11 mouse cellular contexts compared by ENCODE assay signal in the genomic region with DNA sequence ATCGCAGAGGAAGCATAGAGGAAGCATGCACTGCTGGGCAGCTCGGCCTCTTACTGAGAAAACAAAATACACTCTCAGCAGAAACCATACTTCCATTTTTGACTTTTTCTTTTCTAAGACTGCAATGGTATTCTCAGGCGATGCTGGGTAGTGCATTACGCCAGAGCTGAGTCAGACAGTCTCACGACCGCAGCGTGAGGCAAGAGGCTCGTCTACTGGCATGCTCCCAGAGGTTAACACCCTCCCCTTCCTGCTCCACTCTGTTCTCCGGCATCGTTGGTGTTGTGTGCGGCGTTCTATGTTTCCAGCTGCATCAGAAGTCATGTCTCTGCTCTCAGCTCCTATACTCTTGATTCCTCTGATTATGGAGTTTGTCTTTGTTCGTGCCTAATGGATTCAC.
DNase-seq lines count a peak whose midpoint lies in the region; ATAC-seq and TF ChIP-seq lines count a peak whose summit lies in the region.
"Had no signal": no experiment of that assay in that cellular context is flagged by ENCODE, and none has a peak within 500 bp of the region (broad histone marks: within the 10 kb centered on the region; RNA-seq: fewer than 3 reads in every experiment).

No protein-coding gene starts in this region.

- peaks cover 17% of the 10 kb centered on the region for H3K36me3 ChIP-seq in hindbrain, postnatal 0 days (ENCODE audit: insufficient read depth, low read length)

- no peak for TF ChIP-seq CTCF in layer of hippocampus, adult 2 months (conservative IDR thresholded peaks at IDR 0.05)
- no peak for TF ChIP-seq CTCF in hindbrain, postnatal 0 days (IDR thresholded peaks at IDR 0.05; ENCODE audit: low read depth)

- peak; percentile 96 for ATAC-seq in megakaryocyte progenitor cell, adult 5-6 weeks (replicated peaks; ENCODE audit: poor library complexity)
- no peak for ATAC-seq in hindbrain, postnatal 0 days
- ATAC-seq: activated CD4-positive, CD25-positive, alpha-beta regulatory T cell, adult 4 months had no signal

- peak overlapping the region; percentile 18; the same call in 1 of the 2 replicates for H3K27ac ChIP-seq in layer of hippocampus, adult 2 months
- no peak overlapping the region for H3K27ac ChIP-seq in hindbrain, postnatal 0 days
- H3K27ac ChIP-seq: neural tube, embryonic 12.5 days had no signal

- no peak overlapping the region for H3K9ac ChIP-seq in hindbrain, postnatal 0 days (replicated peaks; ENCODE audit: low read length)
- H3K9ac ChIP-seq: neural tube, embryonic 12.5 days had no signal

- no peaks in the 10 kb centered on the region for H3K9me3 ChIP-seq in hindbrain, postnatal 0 days (ENCODE audit: low read length)
- H3K9me3 ChIP-seq: G1E; neural tube, embryonic 12.5 days had no signal

- H3K4me2 ChIP-seq in hindbrain, postnatal 0 days (ENCODE audit: low read depth, low read length), result no peak overlapping the region
- H3K4me2 ChIP-seq: neural tube, embryonic 12.5 days had no signal

- 86% methylated on average over 13 of the region's 13 CpGs for WGBS in hindbrain, postnatal 0 days

- no peaks in the 10 kb centered on the region for H3K4me1 ChIP-seq in hindbrain, postnatal 0 days (ENCODE audit: insufficient read depth, low read length)
- H3K4me1 ChIP-seq: neural tube, embryonic 12.5 days had no signal

- H3K4me3 ChIP-seq in layer of hippocampus, adult 2 months, result no peak overlapping the region
- H3K4me3 ChIP-seq in hindbrain, postnatal 0 days (ENCODE audit: low read length), result no peak overlapping the region
- H3K4me3 ChIP-seq: neural tube, embryonic 12.5 days had no signal

- H3K27me3 ChIP-seq in hindbrain, postnatal 0 days (ENCODE audit: insufficient read depth, low read length), result no peaks in the 10 kb centered on the region
- H3K27me3 ChIP-seq: neural tube, embryonic 12.5 days had no signal

- no peak for DNase-seq in layer of hippocampus, adult 2 months (ENCODE audit: low spot score in 2 of 2)
- no peak for DNase-seq in layer of hippocampus, postnatal 25 days (ENCODE audit: extremely low spot score in 1 of 2, low spot score in 1 of 2)
- peak; percentile 92 for DNase-seq in NIH3T3 (ENCODE audit: low read depth)
- peak; percentile 19 to 59 for DNase-seq in adrenal gland, postnatal 36 days
- no peak for DNase-seq in cerebellum, adult 8-10 months
- DNase-seq in hindbrain, postnatal 0 days (ENCODE audit: low spot score), result no peak
- DNase-seq: cerebellum, adult 11-12 months had no signal

Comparison
In these comparisons a context has a peak if more than half of its experiments do, and no peak if none do; other contexts are left out.
1. DNase-seq: peak in NIH3T3 (single experiment) and adrenal gland, postnatal 36 days (2 of 2); none in layer of hippocampus, adult 2 months (0 of 2), layer of hippocampus, postnatal 25 days (0 of 2), cerebellum, adult 8-10 months (single experiment) and hindbrain, postnatal 0 days (single experiment).